Mouse (Mus musculus) MEL (cell line): ENCODE results near the gene Gm20662.

ENCODE experiments used
- BHLHE40 ChIP-seq: IDR thresholded peaks from 2 replicates; pipeline ENCODE4 v1.6.1; 2012; ENCODE audit warnings: low read depth, mild to moderate bottlenecking, inconsistent platforms, low read length, improper control_type of control experiment, borderline replicate concordance
- CTCF ChIP-seq, 3 experiments: IDR thresholded peaks in 2 of 3; conservative IDR thresholded peaks in 1 of 3; 2 replicates each; pipeline ENCODE4 v1.5.1; 2011 to 2012; ENCODE audit warnings: low read length in 3 of 3, low read depth in 2 of 3, mild to moderate bottlenecking in 2 of 3, improper control_type of control experiment in 1 of 3, inconsistent platforms in 1 of 3, mixed read lengths in 1 of 3, moderate library complexity in 1 of 3; ENCODE audit not compliant: control insufficient read depth in 1 of 3, insufficient read depth in 1 of 3, poor library complexity in 1 of 3, severe bottlenecking in 1 of 3
- E2F4 ChIP-seq: IDR thresholded peaks from 2 replicates; pipeline ENCODE4 v1.6.1; 2011; ENCODE audit warnings: low read depth, low read length, improper control_type of control experiment, borderline replicate concordance
- EP300 ChIP-seq, 2 experiments: IDR thresholded peaks; 2 replicates each; pipeline ENCODE4 v1.6.1; 2011; ENCODE audit warnings: improper control_type of control experiment in 2 of 2, low read length in 2 of 2, low read depth in 1 of 2, mild to moderate bottlenecking in 1 of 2
- GABPA ChIP-seq: IDR thresholded peaks from 2 replicates; pipeline ENCODE4 v1.6.1; 2012; ENCODE audit warnings: low read depth, mild to moderate bottlenecking, inconsistent platforms, low read length, improper control_type of control experiment, moderate library complexity
- GATA1 ChIP-seq: IDR thresholded peaks from 2 replicates; pipeline ENCODE4 v1.6.1; 2011; ENCODE audit warnings: low read depth, low read length, improper control_type of control experiment
- HCFC1 ChIP-seq: IDR thresholded peaks from 2 replicates; pipeline ENCODE4 v1.6.1; 2012; ENCODE audit warnings: low read depth, mild to moderate bottlenecking, inconsistent platforms, low read length, improper control_type of control experiment, moderate library complexity
- JUND ChIP-seq: IDR thresholded peaks from 2 replicates; pipeline ENCODE4 v1.6.1; 2011; ENCODE audit warnings: low read depth, mild to moderate bottlenecking, improper control_type of control experiment, low read length
- MEF2A ChIP-seq: IDR thresholded peaks from 2 replicates; pipeline ENCODE4 v1.6.1; 2014; ENCODE audit warnings: low read depth, mild to moderate bottlenecking, inconsistent platforms, low read length, improper control_type of control experiment; ENCODE audit not compliant: poor library complexity, insufficient replicate concordance, severe bottlenecking; ENCODE audit errors: extremely low read depth
- MXI1 ChIP-seq: IDR thresholded peaks from 2 replicates; pipeline ENCODE4 v1.6.1; 2011; ENCODE audit warnings: mild to moderate bottlenecking, low read depth, low read length, improper control_type of control experiment
- POLR2A ChIP-seq, 2 experiments: IDR thresholded peaks; 2 replicates each; pipeline ENCODE4 v1.6.1; 2011 to 2012; ENCODE audit warnings: low read length in 2 of 2, mild to moderate bottlenecking in 2 of 2, control low read depth in 1 of 2, improper control_type of control experiment in 1 of 2, low read depth in 1 of 2, moderate library complexity in 1 of 2; ENCODE audit not compliant: control insufficient read depth in 1 of 2, insufficient read depth in 1 of 2, poor library complexity in 1 of 2
- RCOR1 ChIP-seq: IDR thresholded peaks from 2 replicates; pipeline ENCODE4 v1.6.1; 2012; ENCODE audit warnings: low read depth, mild to moderate bottlenecking, inconsistent platforms, low read length, improper control_type of control experiment
- SIN3A ChIP-seq: IDR thresholded peaks from 2 replicates; pipeline ENCODE4 v1.6.1; 2012; ENCODE audit warnings: low read length, improper control_type of control experiment, inconsistent platforms
- TCF12 ChIP-seq: IDR thresholded peaks from 2 replicates; pipeline ENCODE4 v1.6.1; 2014; ENCODE audit warnings: low read depth, mild to moderate bottlenecking, inconsistent platforms, low read length, improper control_type of control experiment, moderate library complexity

- no peak for TF ChIP-seq SIN3A
- TF ChIP-seq EP300 (IDR thresholded peaks at IDR 0.05; ENCODE audit: low read depth in 1 of 2, low read length in 2 of 2), result no peak
- no peak for TF ChIP-seq CTCF (IDR thresholded peaks at IDR 0.05 in 2 of 3, conservative IDR thresholded peaks at IDR 0.05 in 1 of 3; ENCODE audit: control insufficient read depth in 1 of 3, insufficient read depth in 1 of 3, low read depth in 2 of 3, low read length in 3 of 3, poor library complexity in 1 of 3, severe bottlenecking in 1 of 3)
- no peak for TF ChIP-seq POLR2A (IDR thresholded peaks at IDR 0.05; ENCODE audit: control insufficient read depth in 1 of 2, insufficient read depth in 1 of 2, low read depth in 1 of 2, low read length in 2 of 2, poor library complexity in 1 of 2)
- TF ChIP-seq JUND, result no peak
- TF ChIP-seq GATA1, result no peak
- TF ChIP-seq HCFC1, result no peak
- no peak for TF ChIP-seq MEF2A
- TF ChIP-seq RCOR1, result no peak
- TF ChIP-seq GABPA, result no peak
- no peak for TF ChIP-seq E2F4
- no peak for TF ChIP-seq BHLHE40
- no peak for TF ChIP-seq TCF12
- no peak for TF ChIP-seq MXI1
Observed at GRCm38 (mm10) chr9:107992197-107992596, 4.0 kb upstream of the Gm20662 start, which contains the start of gene Cdhr4.
